Mouse (Mus musculus) thymus, adult 18-20 months (tissue): ENCODE measurements around the gene H1f0.
A peak's percentile ranks its signal among the peaks of the same experiment; 100 is the strongest.
"Not testable (repeated sequence)": the region's sequence is repeated elsewhere in the genome, so short reads cannot be mapped to it uniquely, and the experiment has no call there.

Experiments used
- DNase-seq, 2 experiments: peaks; one replicate each; pipeline ENCODE4 v3.0.0; 2022; ENCODE audit warnings: mixed read lengths in 2 of 2

The H1f0 gene

GRCm38 (mm10) chr15:79005581-79005980 is 22.7 kb upstream of the H1f0 start:
- no peak for DNase-seq

GRCm38 (mm10) chr15:79006638-79007037 is 21.6 kb upstream of the H1f0 start:
- DNase-seq = no peak

- no peak for DNase-seq
These were observed 21.2 kb upstream of the H1f0 start for GRCm38 (mm10) chr15:79007059-79007458.

- not testable (repeated sequence) for DNase-seq
These were observed 20.4 kb upstream of the H1f0 start for GRCm38 (mm10) chr15:79007836-79008235.

GRCm38 (mm10) chr15:79009734-79010133 is 18.5 kb upstream of the H1f0 start:
- DNase-seq = no peak

- no peak for DNase-seq
These were observed 16.7 kb upstream of the H1f0 start for GRCm38 (mm10) chr15:79011550-79011949.

GRCm38 (mm10) chr15:79013382-79013781 is 14.9 kb upstream of the H1f0 start:
- DNase-seq = no peak

- DNase-seq = no peak
These were observed 10.1 kb upstream of the H1f0 start for GRCm38 (mm10) chr15:79018191-79018590.

- no peak for DNase-seq
These were observed 9.4 kb upstream of the H1f0 start for GRCm38 (mm10) chr15:79018886-79019285.

- no peak for DNase-seq
These were observed 5.5 kb upstream of the H1f0 start for GRCm38 (mm10) chr15:79022671-79023230.

GRCm38 (mm10) chr15:79023366-79023765 is 4.9 kb upstream of the H1f0 start:
- no peak for DNase-seq

- no peak for DNase-seq
These were observed 2.5 kb upstream of the H1f0 start for GRCm38 (mm10) chr15:79025687-79026308.

GRCm38 (mm10) chr15:79026511-79027290 is 1.5 kb upstream of the H1f0 start:
- no peak for DNase-seq

GRCm38 (mm10) chr15:79027291-79028205 is 702 bp upstream of the H1f0 start:
- DNase-seq = peak in 1 of 2 experiments; percentile 11

- DNase-seq = no peak
These were observed 704 bp downstream of the H1f0 start for GRCm38 (mm10) chr15:79028823-79029484.

GRCm38 (mm10) chr15:79029519-79030241 is 1.4 kb downstream of the H1f0 start:
- no peak for DNase-seq

- DNase-seq = peak; percentile 51 to 52
These were observed 2.5 kb downstream of the H1f0 start for GRCm38 (mm10) chr15:79030551-79031435.

GRCm38 (mm10) chr15:79031908-79032307 is 3.7 kb downstream of the H1f0 start:
- not testable (repeated sequence) for DNase-seq

GRCm38 (mm10) chr15:79037913-79038328 is 9.7 kb downstream of the H1f0 start:
- peak in 1 of 2 experiments; percentile 16 for DNase-seq

GRCm38 (mm10) chr15:79038331-79038730 is 10.1 kb downstream of the H1f0 start:
- no peak for DNase-seq

GRCm38 (mm10) chr15:79038853-79039252 is 10.6 kb downstream of the H1f0 start:
- DNase-seq = peak; percentile 74 to 77
